Mouse (Mus musculus) CH12.LX (cell line): ENCODE measurements around the gene Dnajc5. TPM values are rescaled to one million over a fixed set of nuclear protein-coding genes. Genes with fewer than 3 reads are reported as not detected.

Experiments used
- DNase-seq: peaks from one replicate; pipeline ENCODE4 v3.0.0-alpha.2; 2013; ENCODE audit errors: extremely low read depth
- H3K27ac ChIP-seq: 2 replicates; pipeline ENCODE4 v1.5.1; 2012; ENCODE audit warnings: low read depth, mild to moderate bottlenecking, control low read depth, moderate library complexity; ENCODE audit not compliant: insufficient read depth
- H3K27me3 ChIP-seq: replicated peaks from 2 replicates; pipeline ENCODE3; 2012; ENCODE audit warnings: inconsistent platforms
- H3K36me3 ChIP-seq, 2 experiments: replicated peaks in 1 of 2; 2 replicates each; pipeline versions ENCODE3 to v1.6.1; 2012; ENCODE audit warnings: inconsistent platforms in 1 of 2, low read length in 1 of 2, mild to moderate bottlenecking in 1 of 2, mixed read lengths in 1 of 2, moderate library complexity in 1 of 2; ENCODE audit not compliant: control insufficient read depth in 1 of 2, insufficient read depth in 1 of 2
- H3K4me1 ChIP-seq, 2 experiments: 2 replicates each; pipeline ENCODE4 v1.6.1; 2012; ENCODE audit warnings: inconsistent platforms in 1 of 2, moderate library complexity in 1 of 2; ENCODE audit not compliant: insufficient read depth in 2 of 2, control insufficient read depth in 1 of 2
- H3K4me2 ChIP-seq: 2 replicates; pipeline ENCODE4 v1.6.1; 2012; ENCODE audit warnings: low read depth, mild to moderate bottlenecking, control low read depth; ENCODE audit not compliant: poor library complexity, insufficient read depth, severe bottlenecking
- H3K4me3 ChIP-seq, 3 experiments: fragments of 150-350 bp in 1 of 3; sonication (generic) in 1 of 3; replicated peaks in 1 of 3; 2 replicates each; pipeline versions ENCODE3 to v1.5.1; 2011 to 2012; ENCODE audit warnings: low read depth in 2 of 3, low read length in 2 of 3, mild to moderate bottlenecking in 2 of 3, moderate library complexity in 2 of 3, control low read depth in 1 of 3, improper control_type of control experiment in 1 of 3, inconsistent platforms in 1 of 3, mixed read lengths in 1 of 3; ENCODE audit not compliant: poor library complexity in 1 of 3
- H3K79me2 ChIP-seq: replicated peaks from 2 replicates; pipeline ENCODE4 v1.6.1; 2012; ENCODE audit warnings: mild to moderate bottlenecking, moderate library complexity; ENCODE audit not compliant: control insufficient read depth, poor library complexity, insufficient read depth, severe bottlenecking; ENCODE audit errors: extremely low read depth
- H3K9ac ChIP-seq: 2 replicates; pipeline ENCODE4 v1.6.1; 2012; ENCODE audit warnings: low read depth, mild to moderate bottlenecking, control low read depth, moderate library complexity; ENCODE audit not compliant: insufficient read depth
- H3K9me3 ChIP-seq: replicated peaks from 2 replicates; pipeline ENCODE3; 2012; ENCODE audit warnings: low read length, inconsistent platforms, mixed read lengths
- BHLHE40 ChIP-seq: IDR thresholded peaks from 2 replicates; pipeline ENCODE4 v1.6.1; 2011; ENCODE audit warnings: mild to moderate bottlenecking, low read depth, low read length, improper control_type of control experiment
- CHD1 ChIP-seq: IDR thresholded peaks from 2 replicates; pipeline ENCODE4 v1.6.1; 2012; ENCODE audit warnings: low read depth, low read length, improper control_type of control experiment, inconsistent platforms
- CHD2 ChIP-seq: IDR thresholded peaks from 2 replicates; pipeline ENCODE4 v1.6.1; 2011; ENCODE audit warnings: low read length, improper control_type of control experiment
- CTCF ChIP-seq, 2 experiments: IDR thresholded peaks in 1 of 2; conservative IDR thresholded peaks in 1 of 2; 2 replicates each; pipeline ENCODE4 v1.5.1; 2011 to 2012; ENCODE audit warnings: low read depth in 2 of 2, low read length in 2 of 2, improper control_type of control experiment in 1 of 2, inconsistent platforms in 1 of 2, mild to moderate bottlenecking in 1 of 2, moderate library complexity in 1 of 2
- E2F4 ChIP-seq: IDR thresholded peaks from 2 replicates; pipeline ENCODE4 v1.6.1; 2011; ENCODE audit warnings: low read depth, low read length, improper control_type of control experiment; ENCODE audit not compliant: insufficient replicate concordance
- ELF1 ChIP-seq: IDR thresholded peaks from 2 replicates; pipeline ENCODE4 v1.6.1; 2014; ENCODE audit warnings: low read depth, mild to moderate bottlenecking, inconsistent platforms, low read length, improper control_type of control experiment
- EP300 ChIP-seq: IDR thresholded peaks from 2 replicates; pipeline ENCODE4 v1.6.1; 2011; ENCODE audit warnings: low read length, improper control_type of control experiment
- ETS1 ChIP-seq: conservative IDR thresholded peaks from 2 replicates; pipeline ENCODE4 v1.6.1; 2012; ENCODE audit warnings: low read depth, mild to moderate bottlenecking, inconsistent platforms, low read length, improper control_type of control experiment, moderate library complexity
- GABPA ChIP-seq: IDR thresholded peaks from 2 replicates; pipeline ENCODE4 v1.6.1; 2012; ENCODE audit warnings: low read depth, low read length, improper control_type of control experiment, inconsistent platforms; ENCODE audit not compliant: insufficient replicate concordance
- HCFC1 ChIP-seq: IDR thresholded peaks from 2 replicates; pipeline ENCODE4 v1.6.1; 2012; ENCODE audit warnings: low read depth, mild to moderate bottlenecking, inconsistent platforms, low read length, improper control_type of control experiment
- IRF4 ChIP-seq: IDR thresholded peaks from 2 replicates; pipeline ENCODE4 v1.6.1; 2014; ENCODE audit warnings: low read depth, mild to moderate bottlenecking, inconsistent platforms, low read length, improper control_type of control experiment
- JUN ChIP-seq: IDR thresholded peaks from 2 replicates; pipeline ENCODE4 v1.6.1; 2011; ENCODE audit warnings: low read depth, mild to moderate bottlenecking, low read length, improper control_type of control experiment, moderate library complexity; ENCODE audit not compliant: insufficient read depth
- JUND ChIP-seq: conservative IDR thresholded peaks from 2 replicates; pipeline ENCODE4 v1.6.1; 2011; ENCODE audit warnings: low read depth, low read length, improper control_type of control experiment
- KAT2A ChIP-seq: IDR thresholded peaks from 2 replicates; pipeline ENCODE4 v1.6.1; 2012; ENCODE audit warnings: low read length, improper control_type of control experiment, inconsistent platforms; ENCODE audit not compliant: insufficient replicate concordance
- MAFK ChIP-seq: IDR thresholded peaks from 2 replicates; pipeline ENCODE4 v1.6.1; 2011; ENCODE audit warnings: low read length, improper control_type of control experiment; ENCODE audit not compliant: insufficient replicate concordance
- MAX ChIP-seq: IDR thresholded peaks from 2 replicates; pipeline ENCODE4 v1.6.1; 2011; ENCODE audit warnings: low read length, improper control_type of control experiment
- MAZ ChIP-seq: IDR thresholded peaks from 2 replicates; pipeline ENCODE4 v1.6.1; 2012; ENCODE audit warnings: low read depth, mild to moderate bottlenecking, inconsistent platforms, low read length, improper control_type of control experiment, moderate library complexity
- MEF2A ChIP-seq: IDR thresholded peaks from 2 replicates; pipeline ENCODE4 v1.6.1; 2014; ENCODE audit warnings: low read depth, mild to moderate bottlenecking, inconsistent platforms, low read length, improper control_type of control experiment, borderline replicate concordance
- MXI1 ChIP-seq: IDR thresholded peaks from 2 replicates; pipeline ENCODE4 v1.6.1; 2011; ENCODE audit warnings: mild to moderate bottlenecking, low read depth, low read length, improper control_type of control experiment
- MYC ChIP-seq: IDR thresholded peaks from 2 replicates; pipeline ENCODE4 v1.6.1; 2011; ENCODE audit warnings: low read depth, mild to moderate bottlenecking, improper control_type of control experiment, low read length
- NELFE ChIP-seq: IDR thresholded peaks from 2 replicates; pipeline ENCODE4 v1.6.1; 2011; ENCODE audit warnings: low read depth, low read length, improper control_type of control experiment
- NRF1 ChIP-seq: IDR thresholded peaks from 2 replicates; pipeline ENCODE4 v1.6.1; 2014; ENCODE audit warnings: low read depth, mild to moderate bottlenecking, inconsistent platforms, low read length, improper control_type of control experiment, moderate library complexity
- PAX5 ChIP-seq: IDR thresholded peaks from 2 replicates; pipeline ENCODE4 v1.6.1; 2012; ENCODE audit warnings: low read length, inconsistent platforms, mixed read lengths
- POLR2A ChIP-seq: IDR thresholded peaks from 2 replicates; pipeline ENCODE4 v1.6.1; 2011; ENCODE audit warnings: low read depth, mild to moderate bottlenecking, improper control_type of control experiment, low read length
- POLR2AphosphoS2 ChIP-seq: IDR thresholded peaks from 2 replicates; pipeline ENCODE4 v1.6.1; 2011; ENCODE audit warnings: low read depth, low read length, improper control_type of control experiment
- RAD21 ChIP-seq: IDR thresholded peaks from 2 replicates; pipeline ENCODE4 v1.6.1; 2011; ENCODE audit warnings: low read depth, mild to moderate bottlenecking, low read length, improper control_type of control experiment, moderate library complexity
- RCOR1 ChIP-seq: conservative IDR thresholded peaks from 2 replicates; pipeline ENCODE4 v1.6.1; 2012; ENCODE audit warnings: low read depth, mild to moderate bottlenecking, inconsistent platforms, low read length, improper control_type of control experiment
- SIN3A ChIP-seq: IDR thresholded peaks from 2 replicates; pipeline ENCODE4 v1.6.1; 2012; ENCODE audit warnings: low read length, improper control_type of control experiment, inconsistent platforms
- SMC3 ChIP-seq: IDR thresholded peaks from 2 replicates; pipeline ENCODE4 v1.6.1; 2011; ENCODE audit warnings: low read depth, low read length, improper control_type of control experiment
- TBP ChIP-seq: conservative IDR thresholded peaks from 2 replicates; pipeline ENCODE4 v1.6.1; 2011; ENCODE audit warnings: low read depth, low read length, improper control_type of control experiment
- TCF12 ChIP-seq: IDR thresholded peaks from 2 replicates; pipeline ENCODE4 v1.6.1; 2014; ENCODE audit warnings: low read depth, mild to moderate bottlenecking, inconsistent platforms, low read length, improper control_type of control experiment
- UBTF ChIP-seq: IDR thresholded peaks from 2 replicates; pipeline ENCODE4 v1.6.1; 2012; ENCODE audit warnings: low read depth, mild to moderate bottlenecking, inconsistent platforms, low read length, improper control_type of control experiment, moderate library complexity
- USF1 ChIP-seq: IDR thresholded peaks from 2 replicates; pipeline ENCODE4 v1.6.1; 2014; ENCODE audit warnings: low read depth, mild to moderate bottlenecking, inconsistent platforms, low read length, improper control_type of control experiment
- USF2 ChIP-seq: conservative IDR thresholded peaks from 2 replicates; pipeline ENCODE4 v1.6.1; 2011; ENCODE audit warnings: low read depth, low read length, improper control_type of control experiment
- ZC3H11A ChIP-seq: IDR thresholded peaks from 2 replicates; pipeline ENCODE4 v1.6.1; 2012; ENCODE audit warnings: low read depth, mild to moderate bottlenecking, inconsistent platforms, low read length, improper control_type of control experiment
- ZKSCAN1 ChIP-seq: IDR thresholded peaks from 2 replicates; pipeline ENCODE4 v1.6.1; 2012; ENCODE audit warnings: low read depth, inconsistent platforms, low read length, improper control_type of control experiment, borderline replicate concordance
- ZMIZ1 ChIP-seq: IDR thresholded peaks from 2 replicates; pipeline ENCODE4 v1.6.1; 2012; ENCODE audit warnings: low read depth, mild to moderate bottlenecking, inconsistent platforms, low read length, improper control_type of control experiment
- ZNF384 ChIP-seq: IDR thresholded peaks from 2 replicates; pipeline ENCODE4 v1.6.1; 2012; ENCODE audit warnings: low read depth, low read length, improper control_type of control experiment, inconsistent platforms
- dilution Hi-C: fragments of 300-500 bp; cut with MboI; formaldehyde crosslinking; loops from 2 replicates; pipeline ENCODE4 v1.14.3; 2020; ENCODE audit warnings: low sequenced_read_pairs; ENCODE audit not compliant: extremely low pct_unique_long_range_greater_than_20kb, extremely low pct_ligation_motif_present
- in situ Hi-C: fragments of 300-500 bp; cut with MboI; formaldehyde crosslinking; loops from 3 replicates; pipeline ENCODE4 v1.14.3; 2019; ENCODE audit warnings: low sequenced_read_pairs, low pct_ligation_motif_present, low pct_unique_long_range_greater_than_20kb, mixed read lengths
- polyA plus RNA-seq: library from polyadenylated mRNA; unstranded; fragments of >175 nt; gene quantifications from 2 replicates; pipeline ENCODE4 v1.2.1, GENCODE M21; 2012; ENCODE audit warnings: low read depth; ENCODE audit not compliant: insufficient read length
- total RNA-seq, 2 experiments: library from RNA; depleted of rRNA; stranded (reverse); fragments of 300-350 nt in 1 of 2; fragments of >200 nt in 1 of 2; gene quantifications; 2 replicates each; pipeline ENCODE4 v1.2.3; 2012 to 2014

The Dnajc5 gene
- 54.5 and 57.6 TPM in 2 replicates for total RNA-seq (2012; rRNA removed)
- 45.5 and 51.1 TPM in 2 replicates for total RNA-seq (2014; rRNA removed)
- polyA plus RNA-seq, result 54.6 and 62.7 TPM in 2 replicates

DNA sequence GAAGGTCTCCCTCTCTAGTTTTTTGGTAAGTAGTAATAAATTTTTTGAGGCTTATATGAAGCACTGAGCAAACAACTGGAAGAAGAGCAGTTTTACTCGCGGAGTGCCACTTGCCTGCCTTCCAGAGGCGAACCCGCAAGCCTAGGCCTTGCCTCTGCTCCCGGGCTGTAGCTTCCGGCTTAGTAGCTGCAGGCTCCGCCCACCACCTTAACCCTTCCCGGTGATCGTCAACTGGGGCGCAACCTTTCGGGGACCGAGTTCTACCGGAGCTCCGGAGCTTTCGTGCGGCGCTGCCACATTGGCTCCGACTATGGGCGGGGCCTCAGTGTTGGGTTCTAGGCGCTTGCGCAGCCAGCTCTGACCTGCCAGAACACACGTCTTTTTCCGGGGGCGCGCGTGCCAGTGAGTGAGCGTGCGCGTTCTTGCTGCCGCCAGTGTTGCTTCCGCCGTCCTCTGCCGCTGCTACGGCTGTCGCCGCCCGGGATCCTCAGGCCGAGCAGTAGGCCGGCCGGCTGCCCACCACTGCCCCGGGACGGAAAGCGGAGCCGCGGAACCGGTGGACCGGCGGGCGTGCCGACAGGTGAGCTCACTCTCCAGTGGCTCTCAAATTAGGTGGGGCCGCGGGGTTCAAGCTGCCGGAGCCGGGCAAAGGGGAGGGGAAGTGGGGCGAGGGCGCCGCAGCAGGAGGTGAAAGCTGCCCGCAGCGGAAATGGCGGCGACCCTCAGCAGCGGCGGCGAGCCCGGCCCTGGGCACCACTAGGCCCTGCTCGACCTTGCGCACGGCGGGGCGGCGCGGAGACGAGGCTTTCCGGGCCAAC, at the start of gene Dnajc5:
TSS of gene Dnajc5 (plus strand) at position 368 of the 818 bp plus-strand sequence.
- peak; percentile 98 for DNase-seq
- H3K36me3 ChIP-seq, result peaks cover 22 to 53% of the 10 kb centered on the region in 2 experiments

DNA sequence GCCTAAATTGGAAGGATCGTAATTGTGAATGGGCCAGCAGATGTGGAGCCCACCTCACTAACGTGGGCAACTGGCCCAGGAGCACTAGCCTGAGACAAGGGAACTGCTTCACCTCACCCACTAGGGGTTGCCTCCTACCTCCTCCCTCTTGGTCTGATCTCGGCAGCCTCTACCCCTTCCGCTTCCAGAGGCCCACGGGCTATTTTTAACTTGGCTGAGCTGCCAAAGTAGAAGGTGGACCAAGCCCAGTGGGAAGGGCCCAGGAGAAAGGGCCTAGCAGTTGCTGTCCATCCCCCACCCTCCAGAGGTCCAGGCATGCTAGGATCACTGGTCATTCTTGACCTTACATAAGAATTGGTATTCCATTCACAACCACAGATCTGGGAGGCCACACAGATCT, 49.0 kb upstream of the Dnajc5 start:
- peaks cover 7 to 18% of the 10 kb centered on the region in 2 experiments for H3K4me1 ChIP-seq
- no peak for TF ChIP-seq CTCF (conservative IDR thresholded peaks at IDR 0.05 in 1 of 2, IDR thresholded peaks at IDR 0.05 in 1 of 2; ENCODE audit: low read depth in 2 of 2, low read length in 2 of 2)
- TF ChIP-seq CHD2, result no peak
- TF ChIP-seq ZMIZ1, result no peak
- no peak for TF ChIP-seq HCFC1
- no peak for TF ChIP-seq TCF12
- no peak for TF ChIP-seq ETS1
- no peak for TF ChIP-seq KAT2A
- H3K27me3 ChIP-seq, result no peaks in the 10 kb centered on the region
- no peak overlapping the region for H3K27ac ChIP-seq
- no peak overlapping the region for H3K4me3 ChIP-seq
- H3K9me3 ChIP-seq, result no peaks in the 10 kb centered on the region
- in situ Hi-C loops (no loop called here), dilution Hi-C loops (no loop called here)
- no peak overlapping the region for H3K9ac ChIP-seq
- no peaks in the 10 kb centered on the region for H3K36me3 ChIP-seq
- no peak overlapping the region for H3K4me2 ChIP-seq
- no peak for DNase-seq
- no peaks in the 10 kb centered on the region for H3K79me2 ChIP-seq

More for the DNA sequence above, at the start of gene Dnajc5:
- in situ Hi-C loops, result no loop called here
- TF ChIP-seq MAFK, result no peak
- no peak for TF ChIP-seq JUND
- no peak for TF ChIP-seq MAZ
- TF ChIP-seq CHD1, result no peak
- TF ChIP-seq IRF4, result no peak; the same call in 1 of the 2 replicates
- no peak for TF ChIP-seq EP300
- no peak for TF ChIP-seq MEF2A
- no peak for TF ChIP-seq KAT2A
- no peak for TF ChIP-seq PAX5
- no peak for TF ChIP-seq ZNF384
- TF ChIP-seq E2F4, result no peak
- TF ChIP-seq USF2, result no peak
- no peak for TF ChIP-seq CTCF (conservative IDR thresholded peaks at IDR 0.05 in 1 of 2, IDR thresholded peaks at IDR 0.05 in 1 of 2; ENCODE audit: low read depth in 2 of 2, low read length in 2 of 2)
- TF ChIP-seq ELF1, result peak; percentile 86
- TF ChIP-seq TCF12, result peak; percentile 76
- no peak for TF ChIP-seq GABPA
- TF ChIP-seq MAX, result no peak; the same call in 1 of the 2 replicates
- TF ChIP-seq ETS1, result no peak
- peak; percentile 56 for TF ChIP-seq SIN3A
- TF ChIP-seq POLR2AphosphoS2, result no peak
- TF ChIP-seq RAD21, result no peak
- no peak for TF ChIP-seq MYC
- TF ChIP-seq RCOR1, result no peak
- no peak for TF ChIP-seq ZC3H11A
- TF ChIP-seq POLR2A, result peak; percentile 94
- peak; percentile 85 for TF ChIP-seq UBTF
- TF ChIP-seq CHD2, result no peak
- TF ChIP-seq JUN, result no peak
- TF ChIP-seq ZMIZ1, result peak; percentile 82
- peak; percentile 57 for TF ChIP-seq MXI1
- no peak for TF ChIP-seq ZKSCAN1
- peak; percentile 70 for TF ChIP-seq HCFC1
- TF ChIP-seq BHLHE40, result peak; percentile 79
- TF ChIP-seq USF1, result no peak
- TF ChIP-seq TBP, result peak; percentile 77; the same call in 1 of the 2 replicates
- peak; percentile 73 for TF ChIP-seq NELFE
- TF ChIP-seq SMC3, result no peak
- TF ChIP-seq NRF1, result peak; percentile 96
- Histone ChIP-seq H3K9ac (peak within 1 kb of the TSS; percentile 97), H3K27ac (peak within 1 kb of the TSS; percentile 88), H3K79me2 (peaks cover 50% of the 10 kb centered on the region), H3K4me3 (peak within 1 kb of the TSS; percentile 78 to 97 (median 90)), H3K27me3 (no peaks in the 10 kb centered on the region), H3K4me2 (peak within 1 kb of the TSS; percentile 85), H3K4me1 (peaks cover 7 to 39% of the 10 kb centered on the region in 2 experiments; a peak in 3 of 4 replicates), H3K9me3 (no peaks in the 10 kb centered on the region)
- dilution Hi-C loops, result no loop called here
